Mouse (Mus musculus) myocyte (in vitro differentiated cells): ENCODE measurements around the gene Rpain. TPM values are rescaled to one million over a fixed set of nuclear protein-coding genes. Genes with fewer than 3 reads are reported as not detected.

Source experiments
- H3K27me3 ChIP-seq: one replicate; pipeline ENCODE4 v1.6.1; 2011; ENCODE audit not compliant: control insufficient read depth, insufficient read depth, insufficient read length
- H3K36me3 ChIP-seq: one replicate; pipeline ENCODE4 v1.6.1; 2011; ENCODE audit not compliant: control insufficient read depth, insufficient read depth
- H3K4me2 ChIP-seq: one replicate; pipeline ENCODE4 v1.6.1; 2011; ENCODE audit warnings: low read depth, control low read depth
- H3K4me3 ChIP-seq: one replicate; pipeline ENCODE4 v1.5.1; 2011; ENCODE audit warnings: mild to moderate bottlenecking, control low read depth, moderate library complexity
- H3K79me2 ChIP-seq: one replicate; pipeline ENCODE4 v1.6.1; 2011; ENCODE audit not compliant: control insufficient read depth, insufficient read depth
- H3ac ChIP-seq: one replicate; pipeline ENCODE4 v1.6.1; 2011; ENCODE audit not compliant: control insufficient read depth, insufficient read length
- CEBPB ChIP-seq: IDR thresholded peaks from 2 replicates; pipeline ENCODE4 v1.6.1; 2011; ENCODE audit warnings: mild to moderate bottlenecking, moderate library complexity; ENCODE audit not compliant: poor library complexity, insufficient read depth, severe bottlenecking
- E2F4 ChIP-seq: IDR thresholded peaks from one replicate; pipeline ENCODE4 v1.6.1; 2011; ENCODE audit warnings: mild to moderate bottlenecking, control low read depth, moderate library complexity; ENCODE audit not compliant: insufficient read depth
- MAX ChIP-seq: IDR thresholded peaks from one replicate; pipeline ENCODE4 v1.6.1; 2011; ENCODE audit warnings: low read depth, mild to moderate bottlenecking, control low read depth
- MYOD1 ChIP-seq, 3 experiments: IDR thresholded peaks; one replicate each; pipeline ENCODE4 v1.6.1; 2011; ENCODE audit warnings: control low read depth in 2 of 3, low read depth in 2 of 3, mild to moderate bottlenecking in 2 of 3, moderate library complexity in 1 of 3; ENCODE audit not compliant: insufficient read length in 2 of 3, control insufficient read depth in 1 of 3
- MYOG ChIP-seq, 3 experiments: IDR thresholded peaks; one replicate each; pipeline ENCODE4 v1.6.1; 2011; ENCODE audit warnings: control low read depth in 2 of 3, low read depth in 2 of 3, mild to moderate bottlenecking in 2 of 3; ENCODE audit not compliant: insufficient read length in 2 of 3, control insufficient read depth in 1 of 3, insufficient read depth in 1 of 3
- POLR2A ChIP-seq: IDR thresholded peaks from one replicate; pipeline ENCODE4 v1.6.1; 2011; ENCODE audit warnings: low read depth, mild to moderate bottlenecking, control low read depth, moderate library complexity; ENCODE audit not compliant: insufficient read length
- POLR2AphosphoS2 ChIP-seq: IDR thresholded peaks from one replicate; pipeline ENCODE4 v1.6.1; 2011; ENCODE audit warnings: low read depth, control low read depth; ENCODE audit not compliant: insufficient read length
- REST ChIP-seq: IDR thresholded peaks from one replicate; pipeline ENCODE4 v1.6.1; 2011; ENCODE audit warnings: mild to moderate bottlenecking, control low read depth, moderate library complexity; ENCODE audit not compliant: insufficient read depth, insufficient read length
- SRF ChIP-seq: IDR thresholded peaks from one replicate; pipeline ENCODE4 v1.6.1; 2011; ENCODE audit warnings: low read depth; ENCODE audit not compliant: control insufficient read depth, insufficient read length
- TCF12 ChIP-seq: IDR thresholded peaks from one replicate; pipeline ENCODE4 v1.6.1; 2011; ENCODE audit warnings: mild to moderate bottlenecking, control low read depth; ENCODE audit not compliant: poor library complexity, insufficient read depth, severe bottlenecking
- TCF3 ChIP-seq: IDR thresholded peaks from one replicate; pipeline ENCODE4 v1.6.1; 2011; ENCODE audit warnings: low read depth, control low read depth; ENCODE audit not compliant: insufficient read length
- USF1 ChIP-seq: IDR thresholded peaks from one replicate; pipeline ENCODE4 v1.6.1; 2011; ENCODE audit warnings: low read depth, mild to moderate bottlenecking, control low read depth, moderate library complexity
- polyA plus RNA-seq: library from polyadenylated mRNA; unstranded; fragments of >200 nt; fragmentation: generic; extraction: Trizol; gene quantifications from one replicate; pipeline ENCODE4 v1.2.1, GENCODE M21; 2012; ENCODE audit warnings: missing spikeins

Rpain gene
- 28.0 TPM for polyA plus RNA-seq

DNA sequence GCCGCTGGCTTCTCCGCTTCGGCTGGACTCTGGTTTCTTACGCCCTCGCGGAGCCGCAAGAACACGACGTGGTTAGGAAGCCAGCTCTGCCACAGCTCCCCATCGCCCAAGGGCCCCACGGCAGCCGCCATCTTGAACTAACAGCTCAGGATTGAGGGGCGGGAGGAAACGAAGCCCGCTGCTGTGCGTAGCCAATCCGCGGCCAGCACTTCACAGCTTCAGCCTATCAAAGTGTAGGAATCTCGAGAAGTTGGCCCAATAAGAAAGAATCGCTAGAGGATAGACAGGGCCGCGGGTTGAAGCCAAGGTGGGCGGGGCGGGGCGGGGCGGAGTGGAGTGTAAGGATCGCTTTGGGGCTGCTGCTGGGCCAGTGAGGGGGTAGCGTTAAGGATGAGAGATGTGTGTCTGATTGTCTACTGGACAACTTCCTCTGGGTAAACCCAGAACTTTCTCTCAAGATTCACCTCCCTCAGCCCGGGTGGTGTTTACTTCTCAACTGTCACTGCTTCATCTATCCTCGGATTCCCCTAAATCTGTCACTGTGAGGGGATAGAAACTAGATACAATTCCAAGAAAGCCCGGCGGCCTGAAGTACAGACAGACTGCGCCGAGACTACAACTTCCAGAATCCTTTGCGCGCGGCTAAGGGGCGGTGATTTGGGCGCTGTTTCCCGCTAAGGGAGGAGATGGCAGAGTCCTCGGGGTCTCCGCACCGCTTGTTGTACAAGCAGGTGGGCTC is at the start of gene Rpain, which contains the start of gene Nup88:
Gene Rpain (plus strand): TSS at position 393 of the 739 bp plus-strand sequence.
Gene Nup88 (minus strand): TSS at position 153 of the 739 bp plus-strand sequence.
- Histone ChIP-seq H3K27me3 (no peaks in the 10 kb centered on the region), H3K36me3 (peaks cover 15% of the 10 kb centered on the region), H3K4me3 (peak within 1 kb of the TSS; percentile 96), H3ac (peak within 1 kb of the TSS; percentile 52), H3K79me2 (peaks cover 23% of the 10 kb centered on the region), H3K4me2 (peak within 1 kb of the TSS; percentile 86)
- TF ChIP-seq POLR2AphosphoS2 (peak; percentile 66), TCF12 (no peak), REST (peak; percentile 17), USF1 (no peak), MYOG (IDR thresholded peaks at IDR 0.05; ENCODE audit: control insufficient read depth in 1 of 3, insufficient read depth in 1 of 3, insufficient read length in 2 of 3, low read depth in 2 of 3) (no peak), POLR2A (peak; percentile 85), E2F4 (peak; percentile 32), SRF (peak; percentile 48), CEBPB (no peak), MAX (no peak), TCF3 (no peak), MYOD1 (IDR thresholded peaks at IDR 0.05; ENCODE audit: control insufficient read depth in 1 of 3, insufficient read length in 2 of 3, low read depth in 2 of 3) (no peak)

- H3ac ChIP-seq, result no peak overlapping the region
- TF ChIP-seq TCF3, result no peak
- TF ChIP-seq CEBPB, result no peak
- no peak for TF ChIP-seq MAX
- TF ChIP-seq E2F4, result no peak
- no peak for TF ChIP-seq TCF12
- no peak for TF ChIP-seq MYOD1 (IDR thresholded peaks at IDR 0.05; ENCODE audit: control insufficient read depth in 1 of 3, insufficient read length in 2 of 3, low read depth in 2 of 3)
- TF ChIP-seq REST, result no peak
- TF ChIP-seq USF1, result no peak
- TF ChIP-seq POLR2AphosphoS2, result no peak
- no peak for TF ChIP-seq POLR2A
- no peaks in the 10 kb centered on the region for H3K79me2 ChIP-seq
- H3K36me3 ChIP-seq, result peaks cover 32% of the 10 kb centered on the region
- no peak overlapping the region for H3K4me2 ChIP-seq
- no peaks in the 10 kb centered on the region for H3K27me3 ChIP-seq
- H3K4me3 ChIP-seq, result no peak overlapping the region
Measured at GRCm38 (mm10) chr11:70931461-70931860, 38.6 kb upstream of the Rpain start.

DNA sequence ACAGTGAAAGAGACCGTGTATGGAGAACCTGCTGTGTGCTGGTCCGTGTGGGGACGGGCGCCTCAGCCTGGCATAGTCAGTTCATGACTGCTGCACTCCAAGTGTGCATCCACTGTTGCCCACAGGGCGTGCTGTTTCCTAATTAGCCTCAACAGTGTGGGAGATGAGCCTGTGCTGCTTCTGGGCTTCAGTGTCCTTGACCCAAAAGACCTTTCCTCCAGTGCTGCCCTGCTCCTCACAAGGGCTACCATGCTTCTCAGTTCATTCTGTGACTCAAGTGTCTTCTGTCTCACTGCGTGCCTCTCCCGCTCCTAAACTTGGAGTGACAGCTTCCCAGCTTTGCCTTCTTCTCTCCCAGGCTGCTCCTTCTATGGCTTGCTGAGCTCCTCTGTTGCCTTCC is 34.7 kb upstream of the Rpain start:
- Histone ChIP-seq H3K4me3 (no peak overlapping the region), H3K4me2 (no peak overlapping the region), H3ac (no peak overlapping the region), H3K27me3 (no peaks in the 10 kb centered on the region), H3K79me2 (no peaks in the 10 kb centered on the region), H3K36me3 (peaks cover 51% of the 10 kb centered on the region)
- TF ChIP-seq POLR2AphosphoS2 (no peak), CEBPB (no peak), TCF12 (no peak), POLR2A (no peak), E2F4 (no peak), MYOD1 (IDR thresholded peaks at IDR 0.05; ENCODE audit: control insufficient read depth in 1 of 3, insufficient read length in 2 of 3, low read depth in 2 of 3) (no peak), MYOG (IDR thresholded peaks at IDR 0.05; ENCODE audit: control insufficient read depth in 1 of 3, insufficient read depth in 1 of 3, insufficient read length in 2 of 3, low read depth in 2 of 3) (no peak), TCF3 (no peak), REST (no peak), SRF (no peak), MAX (no peak), USF1 (no peak)

GRCm38 (mm10) chr11:70942596-70942995 is 27.4 kb upstream of the Rpain start:
- Histone ChIP-seq H3K27me3 (no peaks in the 10 kb centered on the region), H3K4me2 (no peak overlapping the region), H3K4me3 (no peak overlapping the region), H3K79me2 (no peaks in the 10 kb centered on the region), H3K36me3 (peaks cover 77% of the 10 kb centered on the region), H3ac (no peak overlapping the region)
- no peak for TF ChIP-seq SRF
- TF ChIP-seq MYOG (IDR thresholded peaks at IDR 0.05; ENCODE audit: control insufficient read depth in 1 of 3, insufficient read depth in 1 of 3, insufficient read length in 2 of 3, low read depth in 2 of 3), result no peak
- TF ChIP-seq E2F4, result no peak
- no peak for TF ChIP-seq POLR2A
- no peak for TF ChIP-seq MYOD1 (IDR thresholded peaks at IDR 0.05; ENCODE audit: control insufficient read depth in 1 of 3, insufficient read length in 2 of 3, low read depth in 2 of 3)
- no peak for TF ChIP-seq TCF12
- no peak for TF ChIP-seq POLR2AphosphoS2
- no peak for TF ChIP-seq CEBPB
- TF ChIP-seq MAX, result no peak
- no peak for TF ChIP-seq REST
- TF ChIP-seq USF1, result no peak
- no peak for TF ChIP-seq TCF3
